Mouse (Mus musculus) liver, postnatal 0 days (tissue): ENCODE results near the gene Arrdc2. TPM values are rescaled to one million over a fixed set of nuclear protein-coding genes. Genes with fewer than 3 reads are reported as not detected.
A peak's percentile ranks its signal among the peaks of the same experiment; 100 is the strongest.

ENCODE experiments used
- ATAC-seq: fragments of 200-750 bp; cut with Nextera tagmentation; 2 replicates; pipeline ENCODE4 v1.8.0; 2017; ENCODE audit warnings: mild to moderate bottlenecking, moderate library complexity
- DNase-seq: peaks from one replicate; pipeline ENCODE4 v3.0.0-alpha.2; 2016
- H3K27ac ChIP-seq: fragments of 300-500 bp; sonication (generic); 2 replicates; pipeline ENCODE4 v1.5.1; 2014; ENCODE audit warnings: antibody characterized with exemption, moderate library complexity, mild to moderate bottlenecking, low read depth
- H3K27me3 ChIP-seq: fragments of 300-500 bp; sonication (generic); 2 replicates; pipeline ENCODE4 v1.6.1; 2014; ENCODE audit warnings: low read length, control low read depth, mixed read lengths; ENCODE audit not compliant: insufficient read depth
- H3K36me3 ChIP-seq: fragments of 300-500 bp; sonication (generic); replicated peaks from 2 replicates; pipeline ENCODE4 v1.6.1; 2014; ENCODE audit warnings: mild to moderate bottlenecking, control low read depth, low read length, moderate library complexity, mixed read lengths; ENCODE audit not compliant: insufficient read depth
- H3K4me1 ChIP-seq: fragments of 300-500 bp; sonication (generic); 2 replicates; pipeline ENCODE4 v1.6.1; 2014; ENCODE audit warnings: antibody characterized with exemption, mild to moderate bottlenecking, control low read depth; ENCODE audit not compliant: insufficient read depth
- H3K4me2 ChIP-seq: fragments of 300-500 bp; sonication (generic); 2 replicates; pipeline ENCODE4 v1.6.1; 2014; ENCODE audit warnings: low read depth, mild to moderate bottlenecking, low read length, moderate library complexity, mixed read lengths
- H3K4me3 ChIP-seq: fragments of 300-500 bp; sonication (generic); 2 replicates; pipeline ENCODE4 v1.5.1; 2014; ENCODE audit warnings: low read depth, low read length
- H3K9ac ChIP-seq: fragments of 300-500 bp; sonication (generic); replicated peaks from 2 replicates; pipeline ENCODE4 v1.6.1; 2014; ENCODE audit warnings: mild to moderate bottlenecking, moderate library complexity
- H3K9me3 ChIP-seq: fragments of 300-500 bp; sonication (generic); 2 replicates; pipeline ENCODE4 v1.6.1; 2016; ENCODE audit warnings: mild to moderate bottlenecking, control low read depth, low read length, mixed read lengths
- CTCF ChIP-seq: sonication (generic); IDR thresholded peaks from 2 replicates; pipeline ENCODE4 v1.5.1; 2016; ENCODE audit warnings: antibody characterized with exemption, low read depth
- EP300 ChIP-seq: IDR thresholded peaks from 2 replicates; pipeline ENCODE4 v1.6.1; 2016; ENCODE audit warnings: antibody characterized with exemption, low read depth, mild to moderate bottlenecking
- WGBS: fragments of 180-500 bp; shearing (Covaris S2); extraction: QIAGEN DNeasy Blood & Tissue Kit; methylation state at CpG from one replicate; pipeline ENCODE4 v1.1.7; 2014; ENCODE audit not compliant: insufficient replicate concordance; 5-methylcytosine and 5-hydroxymethylcytosine counted together
- polyA plus RNA-seq: library from polyadenylated mRNA; unstranded; fragments of >200 nt; fragmentation: Nextera tagmentation; extraction: Ambion mirVana; gene quantifications from 2 replicates; pipeline ENCODE4 v1.2.1, GENCODE M21; 2015

Arrdc2 gene
- polyA plus RNA-seq, 1 experiment from 2014 or later = 6.1 TPM

- TF ChIP-seq CTCF (no peak), EP300 (no peak)
- Histone ChIP-seq H3K27me3 (peaks cover 18% of the 10 kb centered on the region), H3K4me1 (peaks cover 8% of the 10 kb centered on the region), H3K4me3 (no peak overlapping the region), H3K4me2 (no peak overlapping the region), H3K27ac (no peak overlapping the region), H3K9ac (no peak overlapping the region), H3K36me3 (no peaks in the 10 kb centered on the region), H3K9me3 (no peaks in the 10 kb centered on the region)
- 49% methylated on average over 4 of the region's 4 CpGs for WGBS
- ATAC-seq = no peak
- DNase-seq = no peak
Observed at GRCm38 (mm10) chr8:70857516-70857915, 18.0 kb upstream of the Arrdc2 start.

DNA sequence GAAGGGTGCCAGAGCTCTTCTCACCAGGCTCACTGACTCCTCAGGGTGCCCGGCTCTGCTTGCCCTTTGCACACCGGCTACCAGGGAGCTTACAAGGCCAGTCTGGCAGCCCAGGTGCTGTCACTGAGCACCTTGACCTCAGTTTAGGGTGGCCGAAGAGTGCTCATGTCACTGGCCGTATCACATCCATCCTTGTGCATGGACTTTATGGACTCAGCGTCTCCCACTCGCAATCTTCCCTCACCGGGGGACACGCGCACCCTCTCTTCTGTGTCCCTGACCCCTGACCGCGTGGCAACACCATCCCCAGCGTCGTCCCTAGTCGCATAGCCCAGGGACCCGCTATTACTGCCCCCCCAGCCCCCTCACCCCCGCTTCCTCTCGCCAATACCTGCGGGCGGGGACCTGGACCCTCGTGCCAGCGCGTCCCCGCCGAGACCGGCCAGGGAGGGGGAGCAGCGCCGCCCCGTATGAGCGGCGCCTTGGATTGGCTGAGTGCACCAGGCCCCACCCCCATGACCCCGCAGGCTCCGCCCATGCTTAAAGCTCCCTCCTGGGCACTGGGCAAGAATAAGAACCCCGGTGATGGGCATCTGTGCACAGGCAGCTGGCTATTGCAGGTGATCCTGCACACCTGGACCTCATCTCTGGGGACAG is 17.1 kb upstream of the Arrdc2 start:
- Histone ChIP-seq H3K9ac (no peak overlapping the region; the same call in 1 of the 2 replicates), H3K4me2 (peak overlapping the region; percentile 75), H3K36me3 (no peaks in the 10 kb centered on the region), H3K27me3 (peaks cover 10% of the 10 kb centered on the region), H3K4me3 (peak overlapping the region; percentile 38), H3K4me1 (peaks cover 8% of the 10 kb centered on the region), H3K9me3 (no peaks in the 10 kb centered on the region), H3K27ac (no peak overlapping the region)
- DNase-seq (peak; percentile 80), ATAC-seq (peak; percentile 83)
- 11% methylated on average over 26 of the region's 33 CpGs for WGBS
- TF ChIP-seq EP300 (no peak), CTCF (no peak)

DNA sequence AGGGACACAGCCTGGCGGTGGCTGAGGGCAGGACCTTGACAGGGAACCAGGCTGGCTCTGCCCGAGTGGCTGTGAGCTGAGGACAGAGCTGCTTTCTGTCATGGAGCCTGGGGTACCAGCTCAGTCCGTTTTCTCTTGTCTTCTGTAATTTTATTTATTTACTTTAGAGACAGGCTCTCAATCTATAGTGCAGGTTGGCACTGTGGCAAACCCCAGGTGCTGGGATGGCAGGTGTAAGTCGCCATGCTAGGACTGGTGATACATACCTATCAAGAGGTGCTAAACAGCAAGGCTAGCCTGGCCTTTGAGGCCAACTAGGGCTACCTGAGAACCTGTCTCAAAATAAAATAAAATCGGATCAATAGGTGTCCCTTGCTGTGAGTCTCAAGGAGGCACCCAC is 16.5 kb upstream of the Arrdc2 start:
- 67% methylated on average over 5 of the region's 5 CpGs for WGBS
- H3K4me1 ChIP-seq = peaks cover 8% of the 10 kb centered on the region
- TF ChIP-seq EP300 (no peak), CTCF (no peak)
- H3K9me3 ChIP-seq = no peaks in the 10 kb centered on the region
- H3K27me3 ChIP-seq = peaks cover 4% of the 10 kb centered on the region; the same call in 1 of the 2 replicates
- no peak for ATAC-seq
- no peak overlapping the region for H3K4me2 ChIP-seq
- no peak overlapping the region for H3K4me3 ChIP-seq
- no peak overlapping the region for H3K27ac ChIP-seq
- DNase-seq = no peak
- no peaks in the 10 kb centered on the region for H3K36me3 ChIP-seq
- no peak overlapping the region for H3K9ac ChIP-seq

GRCm38 (mm10) chr8:70853863-70854262 is 14.3 kb upstream of the Arrdc2 start:
- H3K9ac ChIP-seq = no peak overlapping the region
- H3K27ac ChIP-seq = no peak overlapping the region
- TF ChIP-seq CTCF (no peak), EP300 (no peak)
- H3K27me3 ChIP-seq = peaks cover 4% of the 10 kb centered on the region; the same call in 1 of the 2 replicates
- peaks cover 6% of the 10 kb centered on the region for H3K4me1 ChIP-seq
- DNase-seq (no peak), ATAC-seq (no peak)
- no peaks in the 10 kb centered on the region for H3K36me3 ChIP-seq
- no peak overlapping the region for H3K4me3 ChIP-seq
- 35% methylated on average over 2 of the region's 2 CpGs for WGBS
- H3K9me3 ChIP-seq = no peaks in the 10 kb centered on the region
- H3K4me2 ChIP-seq = no peak overlapping the region

DNA sequence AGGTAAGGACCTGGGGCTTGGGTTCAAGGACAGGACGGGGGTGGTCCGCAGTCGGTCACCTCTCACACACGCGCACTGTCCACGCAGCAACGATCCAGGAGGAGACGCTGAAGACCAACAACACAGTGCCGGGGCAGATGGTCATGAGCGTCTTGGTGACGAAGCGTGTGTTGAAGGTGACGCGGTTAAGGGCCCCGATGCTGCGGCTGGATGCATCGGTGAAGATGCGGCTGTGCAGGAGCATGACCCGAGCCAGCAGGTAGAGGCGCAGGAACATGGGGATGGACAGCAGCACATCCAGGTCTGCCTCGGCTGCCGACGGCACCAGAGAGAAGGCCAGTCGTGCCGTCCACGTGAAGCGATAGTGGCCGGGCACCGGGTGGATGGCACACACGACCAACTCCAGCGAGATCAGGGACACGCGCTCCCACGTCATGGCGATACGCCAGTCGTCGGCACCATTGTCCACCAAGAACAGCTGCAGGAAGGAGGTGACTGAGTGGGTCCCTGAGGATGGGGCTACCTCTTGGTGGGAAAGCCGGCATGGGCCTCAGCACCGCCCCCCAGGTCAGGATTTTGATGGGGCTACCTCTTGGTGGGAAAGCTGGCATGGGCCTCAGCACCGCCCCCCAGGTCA is 13.2 kb upstream of the Arrdc2 start:
- DNase-seq (no peak), ATAC-seq (no peak)
- Histone ChIP-seq H3K27me3 (peaks cover 8% of the 10 kb centered on the region; the same call in 1 of the 2 replicates), H3K4me1 (peaks cover 6% of the 10 kb centered on the region), H3K36me3 (no peaks in the 10 kb centered on the region), H3K9me3 (no peaks in the 10 kb centered on the region), H3K27ac (no peak overlapping the region), H3K9ac (no peak overlapping the region), H3K4me2 (no peak overlapping the region), H3K4me3 (no peak overlapping the region)
- 90% methylated on average over 41 of the region's 41 CpGs for WGBS
- no peak for TF ChIP-seq EP300
- TF ChIP-seq CTCF = no peak

DNA sequence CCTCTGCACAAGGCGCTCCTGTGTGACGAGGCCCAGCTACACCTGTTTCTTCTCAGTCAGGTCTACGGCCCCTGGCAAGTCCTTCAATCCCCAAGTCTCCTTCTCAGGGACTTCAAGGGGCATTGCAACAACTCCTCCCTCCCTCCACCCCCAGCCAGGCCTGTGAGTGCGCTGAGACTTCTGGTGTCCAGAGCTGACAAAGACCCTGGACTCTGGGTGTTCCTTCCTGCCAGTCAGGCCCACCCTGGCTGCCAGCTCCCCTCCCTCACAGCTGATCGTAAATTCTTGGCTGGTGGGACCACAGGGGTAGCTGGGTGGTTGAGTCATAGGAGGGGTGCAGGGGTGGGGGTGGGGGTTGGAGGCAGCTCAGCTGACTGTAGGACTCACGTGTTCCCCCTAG is 12.3 kb upstream of the Arrdc2 start:
- H3K27ac ChIP-seq = no peak overlapping the region
- H3K4me2 ChIP-seq = no peak overlapping the region
- no peaks in the 10 kb centered on the region for H3K36me3 ChIP-seq
- no peak overlapping the region for H3K4me3 ChIP-seq
- DNase-seq = no peak
- no peaks in the 10 kb centered on the region for H3K9me3 ChIP-seq
- H3K4me1 ChIP-seq = peaks cover 3% of the 10 kb centered on the region
- H3K27me3 ChIP-seq = peaks cover 10% of the 10 kb centered on the region; the same call in 1 of the 2 replicates
- ATAC-seq = no peak
- WGBS = 66% methylated on average over 6 of the region's 6 CpGs
- TF ChIP-seq EP300 = no peak
- no peak for TF ChIP-seq CTCF
- no peak overlapping the region for H3K9ac ChIP-seq
